Mouse (Mus musculus): ENCODE data around the gene Usp4.

The Usp4 gene

DNA sequence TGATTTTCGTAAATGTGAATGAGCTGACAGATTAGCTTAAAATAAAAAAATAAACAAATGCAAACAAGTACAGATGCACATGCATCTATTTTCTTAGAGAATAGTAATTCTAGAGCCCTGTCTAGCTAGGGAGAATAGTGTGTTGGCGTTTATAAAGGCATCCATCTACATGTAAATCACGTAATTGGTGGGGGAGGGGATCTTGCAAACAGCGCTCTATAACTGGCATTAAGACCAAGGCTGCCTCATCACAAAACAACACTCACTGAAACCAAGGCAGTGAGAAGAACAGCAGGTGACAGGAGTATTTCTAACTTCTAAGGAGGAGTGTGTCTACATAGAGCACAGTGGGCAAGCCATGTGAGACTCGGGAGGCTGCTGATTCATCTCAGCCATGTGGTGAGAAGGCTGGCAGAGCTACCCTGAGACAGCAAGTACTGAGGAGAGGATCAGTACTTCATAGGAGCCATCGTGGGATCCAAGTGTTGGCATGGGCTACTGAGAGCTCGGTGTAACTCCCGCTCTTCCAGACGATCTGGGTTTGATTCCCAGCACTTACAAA, 63.8 kb downstream of the Usp4 start:
- DNase-seq (ENCODE audit: low spot score in 2 of 2), result peak; percentile 68 to 80

DNA sequence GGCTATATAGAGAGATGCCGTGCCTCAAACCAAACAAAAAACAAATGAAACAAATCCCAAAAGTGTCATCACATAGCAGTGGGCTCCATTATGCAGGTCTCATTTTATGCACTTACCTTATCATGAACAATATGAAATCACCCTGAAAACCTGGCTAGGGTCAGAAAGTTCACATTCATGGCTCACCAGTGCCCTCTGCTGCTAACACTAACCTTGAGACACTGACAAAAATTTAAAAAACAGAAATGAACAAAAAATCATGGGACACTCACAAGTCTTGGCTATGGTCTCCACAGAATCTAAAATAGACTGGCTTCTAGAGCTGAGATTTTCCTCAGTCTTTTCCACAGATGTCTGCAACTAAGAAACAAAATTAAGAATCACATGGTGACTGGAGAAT, 64.6 kb downstream of the Usp4 start:
- peak in 1 of 2 experiments; percentile 41 for DNase-seq (ENCODE audit: low spot score in 2 of 2)

DNA sequence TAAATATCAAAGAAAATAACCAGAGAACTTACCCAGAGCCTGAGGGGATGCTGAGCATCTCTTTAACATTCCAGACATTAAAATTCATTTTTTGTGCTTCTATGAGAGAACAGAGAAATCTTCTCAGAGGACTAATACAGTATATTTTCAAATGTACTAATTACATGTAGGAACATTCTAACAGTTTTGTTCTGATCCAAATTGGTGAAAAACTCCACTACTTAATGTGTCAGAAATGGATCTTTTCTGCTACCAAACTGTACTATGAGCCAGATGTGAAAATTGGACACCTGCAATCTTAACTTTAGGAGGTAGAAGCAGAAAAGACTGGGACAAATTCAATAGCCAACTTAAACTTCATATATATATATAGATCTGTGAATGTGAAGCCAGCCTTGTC, 80.7 kb downstream of the Usp4 start, which contains the start of gene Ccdc36:
TSS of gene Ccdc36 (minus strand) at position 101 of the 400 bp plus-strand sequence.
- no peak for DNase-seq (ENCODE audit: low spot score in 2 of 2)

- DNase-seq (ENCODE audit: low spot score in 2 of 2), result no peak
Observed at GRCm38 (mm10) chr9:108431431-108432067, 83.9 kb downstream of the Usp4 start.

- DNase-seq (ENCODE audit: low spot score in 2 of 2), result no peak
Observed at GRCm38 (mm10) chr9:108436182-108436581, 88.5 kb downstream of the Usp4 start, which contains the start of gene BC048562. TSS of gene BC048562 (plus strand) at chr9:108436482.

DNA sequence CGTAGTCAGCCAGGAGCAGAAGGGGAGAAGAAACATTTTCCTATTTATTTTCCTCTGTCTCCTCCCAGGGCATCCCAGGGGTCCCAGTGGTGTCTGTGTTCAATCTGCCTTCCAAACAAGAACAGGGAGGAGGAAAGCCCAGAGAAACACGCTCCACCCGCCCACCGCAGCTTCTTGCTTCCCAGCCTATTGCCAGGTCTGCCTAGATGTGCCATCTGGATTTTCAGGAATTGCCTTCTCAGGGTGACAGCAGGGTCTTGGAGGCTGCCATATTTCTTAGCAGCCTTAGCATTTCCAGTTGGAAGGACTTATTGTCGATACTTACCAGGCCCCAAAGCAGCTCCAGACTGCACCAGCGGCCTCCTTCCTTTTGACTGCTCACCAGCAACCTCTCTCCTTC, 91.5 kb downstream of the Usp4 start:
- DNase-seq (ENCODE audit: low spot score in 2 of 2), result peak in 1 of 2 experiments; percentile 20

DNA sequence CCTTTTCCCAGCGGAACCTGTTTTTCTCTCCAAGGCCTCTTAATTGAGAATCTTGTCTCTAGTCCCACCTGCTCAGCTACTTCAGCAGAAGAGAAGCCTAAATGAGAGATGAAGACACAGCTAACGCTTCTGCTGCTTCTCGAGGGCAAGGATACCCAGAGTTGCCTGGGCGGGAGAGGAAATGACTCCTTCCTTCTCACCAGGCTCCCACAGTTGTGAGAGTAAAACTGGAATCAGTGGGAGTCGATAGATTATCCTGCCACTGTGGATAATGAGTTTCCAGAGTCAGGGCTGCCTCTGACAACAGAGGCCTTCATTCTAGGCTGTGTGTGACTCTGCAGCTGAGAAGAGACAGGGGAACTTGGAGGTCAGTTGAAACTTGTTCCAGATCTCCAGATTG, 92.8 kb downstream of the Usp4 start:
- DNase-seq (ENCODE audit: low spot score in 2 of 2), result peak in 1 of 2 experiments; percentile 53

DNA sequence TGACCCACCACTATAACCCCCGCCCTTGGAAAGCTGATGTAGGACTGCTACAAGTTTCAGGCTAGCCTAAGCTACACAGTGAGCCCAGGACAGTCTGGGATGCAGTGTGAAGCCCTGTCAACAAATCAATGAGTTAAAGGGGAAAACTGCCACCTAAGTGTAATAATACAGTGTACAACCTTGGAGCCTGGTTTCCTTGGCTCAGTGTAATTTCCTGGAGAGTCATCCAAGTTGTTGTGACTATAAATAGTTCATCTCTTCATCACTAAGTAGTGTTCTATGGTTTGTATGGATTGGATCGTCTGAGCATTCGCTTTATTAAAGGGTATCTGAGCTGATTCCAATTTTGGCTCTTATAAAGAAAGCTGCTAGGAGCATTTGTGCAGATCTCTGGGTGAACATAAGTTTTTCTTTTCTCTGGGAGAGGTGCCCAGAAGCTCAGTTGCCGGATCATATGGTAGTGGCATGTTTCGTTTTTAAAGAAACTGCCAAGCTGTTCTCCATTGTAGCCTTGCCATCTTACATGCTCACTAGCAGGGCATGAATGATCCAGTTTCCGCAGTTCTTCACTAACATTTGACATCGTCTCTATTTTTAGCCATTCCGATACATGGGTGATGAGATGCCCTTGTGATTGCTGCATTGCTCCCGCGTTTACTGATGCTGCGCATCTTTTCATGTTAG, 93.7 kb downstream of the Usp4 start:
- peak in 1 of 2 experiments; percentile 81 for DNase-seq (ENCODE audit: low spot score in 2 of 2)

Measured in frontal cortex, postnatal 36 days (tissue).